Mouse (Mus musculus) liver, embryonic 14.5 days (tissue): ENCODE results near the gene Cfap44.

Source experiments
- CTCF ChIP-seq: IDR thresholded peaks from 2 replicates; pipeline ENCODE4 v1.5.1; 2016; ENCODE audit warnings: antibody characterized with exemption, low read depth, control low read depth
- EP300 ChIP-seq: IDR thresholded peaks from 2 replicates; pipeline ENCODE4 v1.6.1; 2016; ENCODE audit warnings: antibody characterized with exemption, low read depth

DNA sequence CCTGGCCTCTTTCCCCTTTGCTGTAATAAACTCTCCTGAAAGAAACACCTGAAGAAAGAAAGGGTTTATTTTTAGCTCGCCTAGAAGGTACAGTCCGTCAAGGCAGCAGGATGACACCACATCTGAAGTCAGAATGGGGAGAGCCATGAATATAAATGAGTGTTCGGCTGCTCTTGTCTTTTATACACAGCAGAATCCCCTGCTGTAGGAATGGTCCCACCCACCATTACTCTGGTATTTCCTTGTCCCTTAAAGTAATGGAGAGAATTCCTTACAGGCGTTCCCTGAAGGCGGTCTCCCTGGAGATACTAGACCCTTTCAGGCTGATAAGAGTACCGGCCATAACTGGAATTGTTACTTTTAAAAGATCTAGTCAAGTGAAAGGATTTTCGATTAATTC, 35.4 kb downstream of the Cfap44 start:
- TF ChIP-seq CTCF (no peak), EP300 (no peak)
